Mouse (Mus musculus) adrenal gland, postnatal 36 days (tissue): ENCODE measurements around the gene C2. TPM values are rescaled to one million over a fixed set of nuclear protein-coding genes. Genes with fewer than 3 reads are reported as not detected.
A peak's percentile ranks its signal among the peaks of the same experiment; 100 is the strongest.

Experiments
- DNase-seq, 2 experiments: peaks; one replicate each; pipeline ENCODE4 v3.0.0; 2021; ENCODE audit warnings: mixed read lengths in 1 of 2
- long read RNA-seq, 2 experiments: library from polyadenylated mRNA; stranded (forward); transcript quantifications; one replicate each; pipeline ENCODE4 v2.0.0; 2021; ENCODE audit warnings: borderline sequencing depth in 2 of 2
- total RNA-seq, 2 experiments: library from RNA; stranded (reverse); gene quantifications; 2 replicates each; pipeline ENCODE4 v1.2.3; 2021

The C2 gene
- total RNA-seq: 100 to 1,000 TPM in 1 of 2 experiments, 10 to 100 TPM in 1; 85.2 to 119 TPM
- long read RNA-seq, experiment 1, transcript C2-201 (18 exons, 2,641 nt): major isoform, 78 of 108 reads
- long read RNA-seq, experiment 1, partial matches to known transcripts: 24 of 108 reads
- long read RNA-seq, experiment 1, other reads (novel, unspliced or antisense): 6 of 108 reads
- long read RNA-seq, experiment 2, transcript C2-201 (18 exons, 2,641 nt): major isoform, 56 of 71 reads
- long read RNA-seq, experiment 2, partial matches to known transcripts: 6 of 71 reads
- long read RNA-seq, experiment 2, other reads (novel, unspliced or antisense): 8 of 71 reads

- peak; percentile 89 to 92 for DNase-seq
Measured at GRCm38 (mm10) chr17:34898160-34898586, at the start of gene C2, which contains the start of gene Ehmt2. C2 (minus strand) TSS chr17:34898265. Ehmt2 (plus strand) TSS chr17:34898469.

GRCm38 (mm10) chr17:34947606-34948005, 49.5 kb upstream of the C2 start:
- peak; percentile 39 to 65 for DNase-seq

GRCm38 (mm10) chr17:34946486-34947140, 48.5 kb upstream of the C2 start:
- no peak for DNase-seq

- no peak for DNase-seq
Measured at GRCm38 (mm10) chr17:34944362-34944761, 46.3 kb upstream of the C2 start.

GRCm38 (mm10) chr17:34943128-34943815, 45.2 kb upstream of the C2 start:
- no peak for DNase-seq

- peak in 1 of 2 experiments; percentile 28 for DNase-seq
Measured at GRCm38 (mm10) chr17:34941344-34942041, 43.4 kb upstream of the C2 start.

GRCm38 (mm10) chr17:34937960-34938505, 40.0 kb upstream of the C2 start:
- no peak for DNase-seq

- peak in 1 of 2 experiments; percentile 58 for DNase-seq
Measured at GRCm38 (mm10) chr17:34934830-34935229, 36.8 kb upstream of the C2 start.

- no peak for DNase-seq
Measured at GRCm38 (mm10) chr17:34934031-34934430, 36.0 kb upstream of the C2 start.

- no peak for DNase-seq
Measured at GRCm38 (mm10) chr17:34932287-34932686, 34.2 kb upstream of the C2 start.

- DNase-seq: peak; percentile 29 to 45
Measured at GRCm38 (mm10) chr17:34931735-34932098, 33.7 kb upstream of the C2 start.

GRCm38 (mm10) chr17:34931061-34931734, 33.1 kb upstream of the C2 start, which contains the start of gene Neu1:
Neu1 (plus strand) TSS chr17:34931253.
- peak; percentile 99 for DNase-seq

- no peak for DNase-seq
Measured at GRCm38 (mm10) chr17:34928841-34929240, 30.8 kb upstream of the C2 start.

GRCm38 (mm10) chr17:34927306-34928019, 29.4 kb upstream of the C2 start:
- peak; percentile 47 to 55 for DNase-seq

GRCm38 (mm10) chr17:34924258-34924657, 26.2 kb upstream of the C2 start:
- no peak for DNase-seq

GRCm38 (mm10) chr17:34922939-34923338, 24.9 kb upstream of the C2 start:
- DNase-seq: no peak

GRCm38 (mm10) chr17:34917188-34917587, 19.1 kb upstream of the C2 start:
- no peak for DNase-seq

GRCm38 (mm10) chr17:34916316-34916715, 18.3 kb upstream of the C2 start:
- DNase-seq: no peak

- DNase-seq: peak; percentile 50 to 72
Measured at GRCm38 (mm10) chr17:34915410-34915831, 17.4 kb upstream of the C2 start.

- DNase-seq: no peak
Measured at GRCm38 (mm10) chr17:34913930-34914665, 16.0 kb upstream of the C2 start, which contains the start of gene Slc44a4. Slc44a4 (plus strand) TSS chr17:34914466.
